10 mouse cellular contexts compared by ENCODE assay signal in genomic region chr3:151837749-151838148, GRCm38 (mm10). TPM values are rescaled to one million over a fixed set of nuclear protein-coding genes. Genes with fewer than 3 reads are reported as not detected.
A peak's percentile ranks its signal among the peaks of the same experiment; 100 is the strongest.
DNase-seq lines count a peak whose midpoint lies in the region; ATAC-seq lines count a peak whose summit lies in the region.
"Had no signal": no experiment of that assay in that cellular context is flagged by ENCODE, and none has a peak within 500 bp of the region (broad histone marks: within the 10 kb centered on the region; RNA-seq: fewer than 3 reads in every experiment).

No protein-coding gene starts in this region.

- H3K9me3 ChIP-seq in kidney, embryonic 14.5 days (ENCODE audit: control insufficient read depth, low read length), result no peaks in the 10 kb centered on the region
- no peaks in the 10 kb centered on the region for H3K9me3 ChIP-seq in forebrain, embryonic 10.5 days
- no peaks in the 10 kb centered on the region for H3K9me3 ChIP-seq in limb, embryonic 10.5 days (replicated peaks)
- no peaks in the 10 kb centered on the region for H3K9me3 ChIP-seq in neural tube, embryonic 13.5 days

- H3K4me1 ChIP-seq in kidney, embryonic 14.5 days (ENCODE audit: control insufficient read depth, insufficient read depth, low read length), result 0 out of 2 replicates have a peak, but pooled peaks cover 4% of the 10 kb centered on the region
- peaks cover 23% of the 10 kb centered on the region for H3K4me1 ChIP-seq in forebrain, embryonic 10.5 days
- H3K4me1 ChIP-seq in limb, embryonic 10.5 days, result peaks cover 21% of the 10 kb centered on the region
- H3K4me1 ChIP-seq in neural tube, embryonic 13.5 days (replicated peaks), result peaks cover 13% of the 10 kb centered on the region

- no peak for ATAC-seq in kidney, embryonic 14.5 days (ENCODE audit: low FRiP score, low TSS enrichment)
- no peak for ATAC-seq in neural tube, embryonic 13.5 days (ENCODE audit: low read depth)
- no peak for ATAC-seq in erythroblast, adult 5-6 weeks (replicated peaks; ENCODE audit: low FRiP score, poor library complexity, severe bottlenecking)

- peak overlapping the region; percentile 57 for H3K4me3 ChIP-seq in kidney, embryonic 14.5 days (ENCODE audit: low read length)
- peak overlapping the region; percentile 63 for H3K4me3 ChIP-seq in forebrain, embryonic 10.5 days
- H3K4me3 ChIP-seq in limb, embryonic 10.5 days, result peak overlapping the region; percentile 59
- peak overlapping the region; percentile 43 for H3K4me3 ChIP-seq in neural tube, embryonic 13.5 days

- H3K36me3 ChIP-seq in kidney, embryonic 14.5 days (ENCODE audit: control insufficient read depth, insufficient read depth, low read length), result no peaks in the 10 kb centered on the region
- H3K36me3 ChIP-seq in forebrain, embryonic 10.5 days (replicated peaks), result no peaks in the 10 kb centered on the region
- H3K36me3 ChIP-seq in limb, embryonic 10.5 days, result no peaks in the 10 kb centered on the region
- no peaks in the 10 kb centered on the region for H3K36me3 ChIP-seq in neural tube, embryonic 13.5 days

- H3K27me3 ChIP-seq in kidney, embryonic 14.5 days (ENCODE audit: control insufficient read depth, insufficient read depth, low read length), result no peaks in the 10 kb centered on the region
- H3K27me3 ChIP-seq in forebrain, embryonic 10.5 days (ENCODE audit: poor library complexity, severe bottlenecking), result peaks cover 51% of the 10 kb centered on the region
- H3K27me3 ChIP-seq in limb, embryonic 10.5 days (ENCODE audit: low read depth, poor library complexity, severe bottlenecking), result peaks cover 44% of the 10 kb centered on the region
- peaks cover 26% of the 10 kb centered on the region for H3K27me3 ChIP-seq in neural tube, embryonic 13.5 days

- H3K9ac ChIP-seq in kidney, embryonic 14.5 days (ENCODE audit: low read depth, low read length), result no peak overlapping the region
- H3K9ac ChIP-seq in neural tube, embryonic 13.5 days, result peak overlapping the region; percentile 65

- H3K4me2 ChIP-seq in kidney, embryonic 14.5 days (replicated peaks; ENCODE audit: low read depth, low read length), result peak overlapping the region; percentile 95
- peak overlapping the region; percentile 74 for H3K4me2 ChIP-seq in neural tube, embryonic 13.5 days

- DNase-seq in kidney, adult 9 months, result no peak
- DNase-seq in forebrain, embryonic 10.5 days (ENCODE audit: extremely low spot score, low spot score), result no peak
- DNase-seq in limb, embryonic 10.5 days (ENCODE audit: low spot score), result no peak
- no peak for DNase-seq in gastrocnemius, adult 18-20 months (ENCODE audit: low spot score)
- no peak for DNase-seq in spleen, postnatal 36 days (ENCODE audit: low spot score in 2 of 2)
- DNase-seq: cerebellum, adult 2 months had no signal

- WGBS in kidney, embryonic 14.5 days, result 46% methylated on average over 9 of the region's 9 CpGs
- 41% methylated on average over 9 of the region's 9 CpGs for WGBS in forebrain, embryonic 10.5 days
- 51% methylated on average over 9 of the region's 9 CpGs for WGBS in limb, embryonic 10.5 days
- 50% methylated on average over 9 of the region's 9 CpGs for WGBS in neural tube, embryonic 13.5 days

- no peak overlapping the region for H3K27ac ChIP-seq in kidney, embryonic 14.5 days (ENCODE audit: low read depth, low read length)
- H3K27ac ChIP-seq in forebrain, embryonic 10.5 days, result no peak overlapping the region
- H3K27ac ChIP-seq in limb, embryonic 10.5 days, result no peak overlapping the region
- H3K27ac ChIP-seq in neural tube, embryonic 13.5 days (replicated peaks), result no peak overlapping the region

RNA-seq across cellular contexts. Expression of gene Ptgfr, which starts 0.3 kb away (rescaled TPM):
- polyA plus RNA-seq in kidney, embryonic 14.5 days (2014; fragmentation: Nextera tagmentation; extraction: Ambion mirVana), result 4.4 and 6.1 TPM in 2 replicates
- polyA plus RNA-seq in forebrain, embryonic 10.5 days (2016; fragmentation: Nextera tagmentation; extraction: Ambion mirVana), result 1.9 and 2.9 TPM in 2 replicates
- polyA plus RNA-seq in limb, embryonic 10.5 days (2016; fragmentation: Nextera tagmentation; extraction: Ambion mirVana), result 0.74 and 1.8 TPM in 2 replicates
- 2.1 and 3.3 TPM in 2 replicates for polyA plus RNA-seq in neural tube, embryonic 13.5 days (2015; fragmentation: Nextera tagmentation; extraction: Ambion mirVana)
- not detected in 2 replicates for total RNA-seq in erythroblast, adult 5-6 weeks (2015; ENCODE audit: low replicate concordance)
- 0.14 TPM in 1 of 2 replicates, not detected in the other for total RNA-seq in erythroblast, adult 5-6 weeks (2017; ENCODE audit: low replicate concordance)
- 1 to 10 TPM in 1 of 2 experiments, under 1 TPM in 1; 0.94 to 1.5 TPM for total RNA-seq in gastrocnemius, adult 18-20 months (2021)
- total RNA-seq: MEL had no signal
